Mouse (Mus musculus) Muller cell, postnatal 12 days (primary cell): ENCODE data around the gene Ccdc155.

Source experiments
- DNase-seq: peaks from one replicate; pipeline ENCODE4 v3.0.0-alpha.2; 2015; ENCODE audit errors: inconsistent ontology term

Ccdc155 gene

GRCm38 (mm10) chr7:45226421-45226820 lies 21.7 kb upstream of the Ccdc155 start:
- no peak for DNase-seq

- no peak for DNase-seq
Observed at GRCm38 (mm10) chr7:45224826-45225225, 20.1 kb upstream of the Ccdc155 start.

- DNase-seq, result no peak
Observed at GRCm38 (mm10) chr7:45221680-45222079, 17.0 kb upstream of the Ccdc155 start.

DNA sequence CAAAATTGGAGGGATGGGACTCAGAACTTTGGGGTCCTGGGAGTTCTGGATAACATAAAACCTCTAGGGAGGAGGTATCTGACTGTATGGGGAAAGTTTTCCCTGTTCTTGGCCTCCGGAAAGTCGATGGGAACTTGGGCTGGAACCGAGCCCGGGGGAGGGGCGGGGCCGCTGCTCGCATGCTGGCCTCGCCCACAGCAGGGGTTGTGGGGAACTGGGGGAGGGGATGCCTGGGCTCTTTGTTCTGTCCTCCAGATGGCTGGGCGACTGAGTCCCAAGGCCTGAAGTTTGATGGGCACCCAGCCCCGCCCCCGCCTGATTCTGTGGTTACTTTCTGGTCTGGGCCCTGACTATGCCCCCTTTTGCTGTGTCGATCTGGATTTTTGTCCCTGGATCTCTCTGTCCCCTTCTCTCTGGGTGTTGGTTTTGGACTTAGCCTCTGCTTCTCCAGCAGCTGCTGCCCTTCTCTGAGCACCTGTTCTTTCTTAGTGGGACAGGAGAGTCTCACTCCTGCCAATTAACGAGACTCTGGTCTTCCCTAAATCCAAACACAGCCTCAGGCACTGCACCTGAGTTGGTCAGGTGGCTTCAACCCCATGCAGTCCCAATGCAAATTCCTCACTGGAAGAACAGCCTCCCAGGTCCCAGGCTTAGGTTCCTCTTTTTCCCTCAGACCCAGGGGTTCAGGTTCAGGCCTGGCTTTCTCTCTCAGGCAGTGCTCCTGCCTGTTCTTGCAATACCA lies 11.9 kb upstream of the Ccdc155 start:
- peak; percentile 97 for DNase-seq

DNA sequence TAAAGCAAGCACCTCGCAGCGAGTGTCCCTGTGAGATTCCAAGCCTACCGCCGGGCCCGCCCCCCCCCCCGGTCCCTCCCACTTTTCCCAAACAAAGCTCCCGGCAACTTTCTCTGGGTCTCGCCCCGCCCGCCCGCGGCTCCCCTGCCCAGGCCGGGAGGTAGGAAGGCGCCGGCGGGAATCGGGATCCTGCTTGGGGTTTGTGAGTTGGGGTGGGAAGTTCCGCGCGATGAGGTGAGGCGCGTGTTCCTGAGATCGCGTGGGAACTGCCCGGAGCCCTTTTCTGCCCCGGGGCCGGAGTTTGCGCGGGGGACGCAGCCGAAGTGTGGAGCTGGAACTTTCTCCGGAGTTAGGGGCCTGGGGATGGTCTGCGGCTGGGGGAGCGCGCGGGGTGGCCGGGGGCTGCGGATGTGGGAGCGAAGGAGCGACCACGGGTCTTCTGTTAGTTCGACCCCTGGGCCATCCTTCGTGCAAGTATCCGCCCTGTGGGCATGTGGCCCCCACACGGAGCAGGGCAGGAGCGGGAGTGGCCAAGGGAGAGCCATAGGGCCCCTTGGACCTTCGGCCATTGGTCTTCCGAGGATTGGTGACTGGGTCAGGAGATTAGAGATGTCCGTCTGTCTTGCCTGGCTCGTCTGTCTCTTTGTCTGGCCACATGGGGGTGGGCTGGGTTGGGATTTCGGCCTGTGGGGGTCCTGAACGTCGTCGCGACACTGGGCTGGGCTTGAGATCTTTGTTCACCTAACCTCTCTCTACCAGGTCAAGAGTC lies 11.2 kb upstream of the Ccdc155 start, which contains the start of gene Tead2:
Tead2 (plus strand) TSS at position 81 of the 769 bp plus-strand sequence.
- peak; percentile 87 for DNase-seq

GRCm38 (mm10) chr7:45213708-45214107 lies 9.0 kb upstream of the Ccdc155 start:
- DNase-seq, result no peak

GRCm38 (mm10) chr7:45212356-45212755 lies 7.7 kb upstream of the Ccdc155 start:
- DNase-seq, result no peak

DNA sequence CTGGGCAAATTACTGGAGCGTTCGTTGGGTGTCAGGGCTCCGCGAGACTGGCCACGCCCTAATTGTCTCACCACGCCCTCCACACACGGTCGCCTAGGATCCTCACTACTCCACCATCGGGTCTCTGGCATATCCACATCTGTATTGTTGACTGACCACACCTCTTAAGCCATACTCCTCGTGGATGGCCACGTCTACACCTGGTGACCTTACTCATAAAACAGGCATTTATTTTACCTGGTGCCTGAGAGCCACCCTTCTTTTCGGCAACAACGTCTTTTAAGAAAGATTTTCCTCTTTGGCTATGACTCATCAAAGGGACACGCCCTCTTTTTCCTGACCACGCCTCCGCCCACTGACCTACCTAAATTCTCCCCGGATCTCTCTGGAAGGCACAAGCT lies 7.2 kb upstream of the Ccdc155 start, which contains the start of gene Dkkl1:
Dkkl1 (minus strand) TSS at position 297 of the 401 bp plus-strand sequence.
- no peak for DNase-seq

- DNase-seq, result no peak
Observed at GRCm38 (mm10) chr7:45211070-45211469, 6.4 kb upstream of the Ccdc155 start.

GRCm38 (mm10) chr7:45208260-45208659 lies 3.6 kb upstream of the Ccdc155 start:
- DNase-seq, result no peak

DNA sequence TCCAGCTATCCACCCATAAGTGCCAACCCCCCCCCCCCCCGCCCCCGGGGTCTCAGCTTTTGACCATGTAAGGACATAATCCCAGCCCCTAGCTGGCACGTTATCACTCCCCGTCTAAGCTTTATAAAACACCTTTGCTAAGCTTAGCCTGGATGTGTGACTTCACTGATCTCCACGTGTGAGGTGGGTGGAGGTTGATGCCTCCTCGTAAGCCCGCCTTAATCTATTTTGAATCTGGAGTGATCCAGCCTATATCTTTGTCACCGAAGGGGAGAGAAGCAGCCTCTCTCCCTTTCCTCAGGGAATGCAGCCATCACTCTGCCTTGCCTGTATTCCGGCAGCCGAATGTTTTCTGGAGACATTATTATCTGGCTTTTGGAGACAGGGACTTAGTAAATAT lies 2.0 kb downstream of the Ccdc155 start:
- no peak for DNase-seq

- no peak for DNase-seq
Observed at GRCm38 (mm10) chr7:45198961-45199360, 5.7 kb downstream of the Ccdc155 start.

GRCm38 (mm10) chr7:45198435-45198834 lies 6.3 kb downstream of the Ccdc155 start:
- peak; percentile 71 for DNase-seq

DNA sequence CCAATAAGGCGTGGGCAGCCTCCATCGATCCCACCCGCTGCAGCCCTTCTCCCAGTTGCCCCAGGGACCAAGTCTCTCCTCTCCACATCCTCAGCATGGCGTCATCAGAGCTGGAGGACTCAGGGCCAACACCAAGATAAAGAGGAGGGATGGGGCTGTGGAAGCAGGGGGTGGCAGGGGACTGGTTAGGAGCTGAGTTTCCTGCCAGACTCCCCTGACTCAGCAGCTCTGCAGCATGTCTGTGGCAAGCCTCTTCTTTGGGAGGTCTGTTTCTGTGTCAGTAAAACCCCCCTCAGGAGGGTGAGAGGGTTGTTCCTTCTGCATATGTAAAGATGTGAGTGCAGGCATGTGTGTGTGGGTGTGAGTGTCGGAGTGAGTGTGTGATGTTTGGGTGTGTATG lies 7.7 kb downstream of the Ccdc155 start:
- DNase-seq, result no peak

- DNase-seq, result no peak
Observed at GRCm38 (mm10) chr7:45196176-45196535, 8.5 kb downstream of the Ccdc155 start.

GRCm38 (mm10) chr7:45195341-45196175 lies 9.1 kb downstream of the Ccdc155 start:
- DNase-seq, result no peak

GRCm38 (mm10) chr7:45193871-45194785 lies 10.6 kb downstream of the Ccdc155 start:
- DNase-seq, result no peak

- no peak for DNase-seq
Observed at GRCm38 (mm10) chr7:45193406-45193805, 11.3 kb downstream of the Ccdc155 start.

DNA sequence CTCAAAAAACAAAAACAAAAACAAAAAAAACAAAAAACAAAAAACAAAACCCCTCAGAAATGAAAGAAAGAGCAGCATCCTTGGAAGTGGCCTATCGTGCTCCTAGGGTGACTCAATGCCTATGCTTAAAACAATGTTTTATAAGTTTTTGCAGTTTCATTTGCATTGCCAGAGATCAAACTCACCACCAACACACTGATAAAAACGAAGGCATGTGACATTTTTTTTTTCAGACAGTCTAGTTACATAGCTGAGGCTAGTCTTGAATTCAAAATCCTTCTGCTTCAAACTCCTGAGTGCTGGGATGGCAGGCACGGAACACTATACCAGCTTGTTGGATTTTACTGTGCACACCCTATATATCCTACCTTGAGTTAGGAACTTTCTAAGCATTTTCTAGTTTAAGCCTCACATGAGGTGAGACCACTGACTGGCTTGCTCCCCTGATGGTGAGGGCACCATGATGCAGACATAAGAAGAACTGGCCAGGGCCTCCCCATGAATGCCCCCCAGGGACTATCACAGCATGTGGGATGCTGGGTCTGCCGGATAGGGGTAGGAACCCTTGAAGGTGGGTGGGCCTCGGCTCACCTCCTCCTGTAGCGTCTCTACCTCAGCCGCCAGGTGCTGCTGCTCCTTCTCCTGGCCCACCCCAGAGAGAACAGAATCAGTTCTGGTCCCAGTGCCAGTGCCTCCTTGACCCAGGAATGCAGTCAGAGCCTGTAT lies 11.9 kb downstream of the Ccdc155 start:
- no peak for DNase-seq

DNA sequence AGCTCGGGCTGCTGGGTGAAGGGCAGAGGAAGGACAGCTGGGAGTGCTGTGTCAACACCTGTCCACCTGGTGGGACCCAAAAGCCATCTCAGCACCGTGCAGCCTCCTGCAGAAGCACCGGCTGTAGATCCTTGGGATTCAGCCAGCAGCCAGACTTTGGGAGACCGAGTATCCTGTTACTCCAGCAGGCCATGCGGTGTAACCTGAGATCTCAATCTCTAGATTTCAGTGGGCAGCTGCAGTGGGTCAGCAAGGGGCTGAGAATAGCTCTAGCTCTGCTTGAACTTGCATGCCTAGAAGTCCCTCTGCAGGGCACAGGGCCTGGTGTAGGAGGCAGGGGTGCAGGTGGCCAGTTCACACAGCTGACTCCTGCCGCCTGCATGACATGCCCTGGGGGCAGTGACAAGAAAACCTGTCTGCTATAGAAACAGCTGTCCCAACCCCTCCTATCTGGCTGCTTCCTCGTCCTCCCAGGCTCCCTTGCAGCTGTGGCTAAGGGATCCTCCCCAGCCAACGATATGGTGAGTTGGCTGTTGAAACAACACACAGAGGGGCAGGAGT lies 12.8 kb downstream of the Ccdc155 start:
- no peak for DNase-seq
